In genomic region chr13:80885834-80886663, GRCm38 (mm10) we compare ENCODE assay signal across 8 mouse cellular contexts. TPM values are rescaled to one million over a fixed set of nuclear protein-coding genes. Genes with fewer than 3 reads are reported as not detected.
A peak's percentile ranks its signal among the peaks of the same experiment; 100 is the strongest.
DNase-seq lines count a peak whose midpoint lies in the region; ATAC-seq and TF ChIP-seq lines count a peak whose summit lies in the region.

No protein-coding gene starts in this region.

- peak; percentile 99 for DNase-seq in CD4-positive helper T cell, adult 2 months (ENCODE audit: low read depth, low spot score)
- DNase-seq in brain, embryonic 14.5 days (ENCODE audit: low read depth), result peak; percentile 99
- DNase-seq in liver, result peak; percentile 97
- DNase-seq in monocyte, adult 2 months (ENCODE audit: low read depth in 1 of 2, low spot score in 2 of 2), result peak; percentile 96 to 97
- peak; percentile 94 to 97 for DNase-seq in spleen, postnatal 14 days (ENCODE audit: low spot score in 2 of 2)

- TF ChIP-seq CTCF in brain, embryonic 14.5 days (IDR thresholded peaks at IDR 0.05; ENCODE audit: borderline replicate concordance, extremely low read depth, insufficient read depth, insufficient read length), result no peak

- under 1% methylated on average over 68 of the region's 72 CpGs for WGBS in heart, embryonic 11.5 days (ENCODE audit: insufficient replicate concordance)
- under 1% methylated on average over 72 of the region's 72 CpGs for WGBS in kidney, embryonic 15.5 days

- no peaks in the 10 kb centered on the region for H3K4me1 ChIP-seq in heart, embryonic 11.5 days (ENCODE audit: control insufficient read depth, insufficient read depth, low read length)
- H3K4me1 ChIP-seq in kidney, embryonic 15.5 days, result peaks cover 7% of the 10 kb centered on the region

- peak; percentile 42 for TF ChIP-seq POLR2A in brain, embryonic 14.5 days (IDR thresholded peaks at IDR 0.05; ENCODE audit: borderline replicate concordance, extremely low read depth, insufficient read depth, insufficient read length, poor library complexity, severe bottlenecking)

- peak overlapping the region; percentile 100 for H3K9ac ChIP-seq in heart, embryonic 11.5 days (ENCODE audit: low read depth, low read length)
- peak overlapping the region; percentile 99 for H3K9ac ChIP-seq in kidney, embryonic 15.5 days

- H3K27me3 ChIP-seq in heart, embryonic 11.5 days (ENCODE audit: control insufficient read depth, insufficient read depth, low read length), result no peaks in the 10 kb centered on the region
- no peaks in the 10 kb centered on the region for H3K27me3 ChIP-seq in kidney, embryonic 15.5 days

- peaks cover 11% of the 10 kb centered on the region for H3K36me3 ChIP-seq in heart, embryonic 11.5 days (ENCODE audit: control insufficient read depth, insufficient read depth, low read length)
- H3K36me3 ChIP-seq in kidney, embryonic 15.5 days, result peaks cover 25% of the 10 kb centered on the region

- peak overlapping the region; percentile 74 for H3K4me2 ChIP-seq in heart, embryonic 11.5 days
- peak overlapping the region; percentile 62 for H3K4me2 ChIP-seq in kidney, embryonic 15.5 days

- peak; percentile 31 for ATAC-seq in erythroblast, adult 5-6 weeks (replicated peaks; ENCODE audit: low FRiP score, poor library complexity, severe bottlenecking)
- peak; percentile 94 for ATAC-seq in heart, embryonic 11.5 days (replicated peaks; ENCODE audit: insufficient number of reproducible peaks, low FRiP score, low TSS enrichment)
- ATAC-seq in kidney, embryonic 15.5 days (replicated peaks; ENCODE audit: low FRiP score), result peak; percentile 94

- H3K4me3 ChIP-seq in heart, embryonic 11.5 days (ENCODE audit: low read depth, low read length), result peak overlapping the region; percentile 82
- H3K4me3 ChIP-seq in kidney, embryonic 15.5 days (replicated peaks), result peak overlapping the region; percentile 80

- no peaks in the 10 kb centered on the region for H3K9me3 ChIP-seq in heart, embryonic 11.5 days (replicated peaks; ENCODE audit: control insufficient read depth, low read length)
- H3K9me3 ChIP-seq in kidney, embryonic 15.5 days (replicated peaks), result no peaks in the 10 kb centered on the region

- H3K27ac ChIP-seq in heart, embryonic 11.5 days (ENCODE audit: low read depth, low read length), result peak overlapping the region; percentile 100
- H3K27ac ChIP-seq in kidney, embryonic 15.5 days, result peak overlapping the region; percentile 100

RNA-seq across cellular contexts. Expression of gene Arrdc3, which starts 2.9 kb away (rescaled TPM):
- 54.4 and 58.4 TPM in 2 replicates for polyA plus RNA-seq in brain, embryonic 14.5 days (2012; rRNA removed)
- total RNA-seq in erythroblast, adult 5-6 weeks (2015; ENCODE audit: low replicate concordance), result 111 and 115 TPM in 2 replicates
- 177 and 199 TPM in 2 replicates for total RNA-seq in erythroblast, adult 5-6 weeks (2017; ENCODE audit: low replicate concordance)
- 45.7 and 64.1 TPM in 2 replicates for polyA plus RNA-seq in heart, embryonic 11.5 days (2014; fragmentation: Nextera tagmentation; extraction: Ambion mirVana)
- polyA plus RNA-seq in kidney, embryonic 15.5 days (2015; fragmentation: Nextera tagmentation; extraction: Ambion mirVana), result 57.3 and 57.4 TPM in 2 replicates

Comparison
In these comparisons a context has a peak if more than half of its experiments do, and no peak if none do; other contexts are left out.
1. Peak in every context shown above with its lines: DNase-seq, ATAC-seq, H3K4me3 ChIP-seq and H3K27ac ChIP-seq.
2. ATAC-seq: peak in every context shown above with its lines; median percentile 94 in heart, embryonic 11.5 days; 94 in kidney, embryonic 15.5 days; 31 in erythroblast, adult 5-6 weeks.